Mouse (Mus musculus) G1E (cell line): Measurements from ENCODE around the gene Ppm1l.

Experiments
- CTCF ChIP-seq: IDR thresholded peaks from 2 replicates; pipeline ENCODE4 v1.5.1; 2012; ENCODE audit warnings: low read depth, low read length, inconsistent platforms, mixed read lengths
- GATA1 ChIP-seq: IDR thresholded peaks from 2 replicates; pipeline ENCODE4 v1.6.1; 2012; ENCODE audit warnings: borderline replicate concordance, low read length, inconsistent platforms, mixed read lengths
- GATA2 ChIP-seq: IDR thresholded peaks from 2 replicates; pipeline ENCODE4 v1.6.1; 2012; ENCODE audit warnings: low read depth, low read length, inconsistent platforms, borderline replicate concordance
- POLR2AphosphoS5 ChIP-seq: IDR thresholded peaks from 2 replicates; pipeline ENCODE4 v1.6.1; 2012; ENCODE audit warnings: low read depth, low read length, inconsistent platforms; ENCODE audit not compliant: insufficient replicate concordance
- TAL1 ChIP-seq: conservative IDR thresholded peaks from 2 replicates; pipeline ENCODE4 v1.6.1; 2012; ENCODE audit warnings: low read depth, low read length, inconsistent platforms, mixed read lengths

DNA sequence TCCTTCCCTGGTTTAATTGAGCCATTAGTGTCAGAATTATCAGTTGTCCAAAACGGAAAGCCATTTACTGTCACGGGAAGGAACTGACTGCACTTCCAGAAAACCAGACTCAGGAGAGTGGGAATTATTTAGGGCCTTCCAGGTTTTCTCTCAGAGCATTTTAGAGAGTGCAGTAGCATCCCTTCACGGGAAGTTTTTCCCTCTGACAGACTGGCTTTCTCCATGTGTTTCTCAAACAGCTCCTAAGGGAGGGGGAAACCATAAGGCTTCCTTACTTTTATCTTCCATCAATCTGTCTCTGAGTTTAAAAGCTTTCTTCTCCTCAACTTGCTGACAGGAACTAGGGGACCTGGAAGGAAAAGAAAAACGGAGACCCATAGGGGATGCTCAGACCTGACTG, 185.9 kb downstream of the Ppm1l start:
- TF ChIP-seq CTCF (no peak), POLR2AphosphoS5 (no peak), TAL1 (no peak), GATA1 (no peak), GATA2 (no peak)
